Mouse (Mus musculus) brain, embryonic 18.5 days (tissue): Measurements from ENCODE around the gene Atxn1.
A peak's percentile ranks its signal among the peaks of the same experiment; 100 is the strongest.

Experiments
- DNase-seq: peaks from one replicate; pipeline ENCODE4 v3.0.0-alpha.2; 2012; ENCODE audit warnings: low read depth, low spot score

Gene Atxn1

GRCm38 (mm10) chr13:45964853-45965593 is at the start of gene Atxn1:
Gene Atxn1 (minus strand): TSS chr13:45965008.
- DNase-seq: peak; percentile 76

GRCm38 (mm10) chr13:46011232-46011631 is 46.4 kb upstream of the Atxn1 start:
- DNase-seq: no peak

GRCm38 (mm10) chr13:46010075-46010474 is 45.3 kb upstream of the Atxn1 start:
- no peak for DNase-seq

DNA sequence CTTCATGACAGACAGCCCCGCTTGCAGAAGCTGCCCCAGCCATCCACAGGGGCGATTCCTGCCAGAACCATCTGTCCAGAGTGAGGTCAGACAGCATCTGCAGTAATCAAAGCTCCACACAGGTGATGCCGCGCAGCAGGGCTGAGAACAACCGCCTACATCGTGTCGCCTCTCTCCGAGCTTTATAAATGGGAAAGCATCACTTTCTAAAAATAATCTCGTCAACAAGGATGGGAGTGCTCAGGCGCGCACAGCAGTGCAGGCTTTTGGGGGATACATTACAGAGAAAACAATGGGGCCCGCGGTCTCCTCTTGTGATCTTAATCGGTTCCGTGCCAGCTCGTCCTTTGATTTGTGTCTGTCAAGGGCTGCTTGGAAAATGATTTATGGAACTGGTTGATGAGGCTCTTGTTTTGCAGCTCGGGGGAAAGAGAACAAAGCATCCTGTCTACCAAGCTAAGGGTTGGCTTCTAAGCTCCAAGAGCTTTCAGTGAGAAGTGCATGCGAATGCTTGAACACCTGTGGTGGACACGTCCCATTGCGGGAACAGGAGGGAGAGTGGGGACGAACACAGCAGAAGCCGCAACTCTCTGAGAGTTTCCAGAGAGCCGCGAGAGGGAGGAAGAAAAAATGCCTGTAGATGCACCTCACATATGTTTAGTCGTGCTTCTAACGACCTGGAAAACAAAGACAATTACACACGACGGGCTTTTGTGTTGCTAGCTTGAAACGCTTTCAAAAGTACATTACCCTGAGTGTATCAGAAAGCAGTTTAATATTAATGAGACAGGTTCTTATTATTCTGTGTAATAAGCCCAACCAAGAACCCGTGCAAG is 44.2 kb upstream of the Atxn1 start:
- no peak for DNase-seq

DNA sequence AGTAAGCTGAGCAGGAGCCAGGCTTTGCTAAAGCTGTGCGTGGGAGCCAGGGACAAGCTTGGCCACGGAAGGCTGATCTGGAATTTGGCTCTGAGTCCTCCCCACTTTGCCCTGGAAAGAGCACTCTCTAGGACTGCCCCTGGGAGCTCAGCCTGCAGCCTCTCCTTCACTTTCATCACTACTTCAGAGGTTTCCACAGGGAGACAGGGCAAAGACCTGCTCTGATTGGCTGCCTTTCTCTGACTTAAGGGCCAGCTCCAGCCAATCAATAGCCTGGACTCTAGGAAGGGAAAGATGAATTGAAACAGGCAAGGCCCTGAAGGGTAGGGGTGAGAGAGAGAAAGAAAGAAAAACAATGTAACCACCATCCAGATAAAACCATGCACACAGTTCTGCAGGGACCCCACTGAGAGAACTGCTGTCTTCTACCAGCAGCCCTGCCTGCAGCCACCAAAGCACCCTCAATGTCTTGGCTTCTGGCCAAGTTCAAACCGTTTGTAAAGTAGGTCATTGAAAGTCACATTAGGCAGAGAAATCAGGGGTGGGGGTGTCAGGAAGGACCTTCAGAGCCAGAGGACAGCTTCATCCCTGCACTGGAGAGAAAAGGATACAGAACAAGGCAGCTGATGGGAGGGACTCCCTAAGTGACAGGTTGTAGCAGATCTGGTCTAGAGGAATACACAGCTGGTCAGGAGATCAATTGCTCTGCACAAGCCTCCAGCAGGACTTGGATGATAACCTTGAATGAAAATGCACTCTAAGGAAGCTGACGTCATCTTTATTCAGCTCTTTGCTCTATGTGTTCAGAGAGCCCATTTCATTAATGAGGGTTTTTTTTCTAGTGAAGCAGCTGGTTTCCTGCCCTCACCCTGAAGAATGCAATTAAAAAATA is 41.6 kb upstream of the Atxn1 start:
- no peak for DNase-seq

GRCm38 (mm10) chr13:46005656-46006055 is 40.8 kb upstream of the Atxn1 start:
- no peak for DNase-seq

DNA sequence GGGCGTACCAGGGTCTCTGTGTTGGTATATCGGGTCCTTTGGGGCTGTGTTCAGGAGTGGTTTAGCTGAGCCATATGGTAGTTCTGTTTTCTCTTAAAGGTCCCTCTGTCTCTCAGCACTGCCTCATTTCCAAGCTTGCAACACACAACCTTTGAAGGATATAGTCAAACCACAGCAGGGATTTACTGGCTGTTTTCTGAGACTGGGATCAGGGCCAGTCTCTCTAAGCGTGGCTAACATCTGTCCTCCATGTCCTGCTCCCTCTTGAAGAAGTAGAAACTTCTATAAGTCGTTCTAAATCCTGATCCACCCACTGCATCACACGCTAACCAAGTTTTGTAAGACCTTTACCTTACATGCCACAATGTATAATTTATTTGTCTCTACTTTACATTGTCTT is 36.5 kb upstream of the Atxn1 start:
- DNase-seq: no peak

DNA sequence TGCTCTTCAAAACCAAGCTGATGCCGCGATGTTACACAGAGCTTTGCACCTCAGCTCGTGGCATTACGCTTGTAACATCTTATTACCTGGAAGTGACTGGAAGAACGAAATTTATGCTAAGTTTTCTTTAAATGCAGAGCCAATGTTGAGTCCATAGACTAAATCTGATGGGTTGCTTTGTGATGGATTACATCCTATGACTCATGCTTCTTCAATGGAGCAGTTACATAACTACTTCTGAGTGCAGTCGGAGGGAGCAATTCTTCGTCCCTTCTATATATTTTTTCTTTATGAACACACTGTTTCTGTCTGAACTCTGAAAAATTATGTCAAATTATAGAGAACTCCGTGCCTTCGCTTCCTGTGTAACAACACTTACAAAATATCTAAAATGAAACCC is 28.1 kb upstream of the Atxn1 start:
- DNase-seq: no peak

DNA sequence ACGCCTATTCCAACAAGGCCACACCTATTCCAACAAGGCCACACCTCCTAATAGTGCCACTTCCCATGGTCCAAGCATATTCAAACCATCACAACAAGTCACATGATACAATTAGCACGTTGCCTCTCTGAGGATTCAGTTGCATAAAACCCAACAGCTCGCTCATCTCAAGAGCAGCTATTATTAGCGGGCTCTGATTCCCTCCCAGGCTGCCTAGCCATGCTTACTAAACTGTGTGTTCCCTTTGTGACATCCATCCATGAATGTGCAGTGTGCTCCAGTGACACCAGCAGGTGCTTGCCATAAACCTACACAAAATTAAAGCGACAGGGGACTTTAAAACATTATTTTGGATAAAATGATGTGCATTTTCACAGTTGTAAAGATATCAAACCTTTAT is 25.7 kb upstream of the Atxn1 start:
- DNase-seq: no peak

DNA sequence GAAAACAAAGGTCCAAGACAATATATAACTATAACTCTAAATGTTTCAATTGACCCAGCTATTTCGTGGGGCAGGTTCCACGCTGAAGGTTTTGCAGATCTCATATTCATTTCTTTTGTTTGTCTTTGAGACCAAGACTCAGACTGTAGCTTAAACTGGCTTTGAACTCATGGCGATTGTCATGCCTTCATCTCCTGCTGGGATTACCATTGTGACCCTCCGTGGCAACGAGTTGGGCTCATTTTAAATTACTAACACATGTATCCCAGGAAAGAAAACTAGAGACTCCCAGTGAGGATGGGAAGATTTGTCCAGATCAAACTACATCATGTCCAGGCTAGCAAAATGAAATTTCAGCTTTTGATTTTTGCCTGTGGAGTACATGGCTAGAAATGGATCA is 14.4 kb upstream of the Atxn1 start:
- no peak for DNase-seq

GRCm38 (mm10) chr13:45976894-45977293 is 12.1 kb upstream of the Atxn1 start:
- no peak for DNase-seq

DNA sequence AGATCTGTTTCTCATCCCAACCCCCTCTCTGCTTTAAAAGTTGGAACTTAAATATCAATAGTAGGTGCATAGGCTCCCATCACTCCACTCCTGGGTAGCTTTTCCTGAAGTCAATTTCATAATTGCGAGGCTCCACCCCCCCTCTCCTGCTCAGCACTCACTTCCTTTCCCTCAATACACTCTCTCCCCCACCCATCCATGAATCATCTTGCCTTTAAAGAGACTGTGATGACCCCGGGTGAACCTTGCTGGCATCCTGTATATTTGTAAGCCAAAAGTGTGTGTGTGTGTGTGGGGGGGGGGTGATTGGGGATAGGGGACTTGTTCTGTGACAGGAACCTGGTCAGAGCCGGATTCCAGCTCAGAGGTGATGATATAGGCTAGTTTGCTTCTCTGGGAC is 9.8 kb upstream of the Atxn1 start:
- DNase-seq: no peak

- no peak for DNase-seq
Observed at GRCm38 (mm10) chr13:45973972-45974490, 9.2 kb upstream of the Atxn1 start.

DNA sequence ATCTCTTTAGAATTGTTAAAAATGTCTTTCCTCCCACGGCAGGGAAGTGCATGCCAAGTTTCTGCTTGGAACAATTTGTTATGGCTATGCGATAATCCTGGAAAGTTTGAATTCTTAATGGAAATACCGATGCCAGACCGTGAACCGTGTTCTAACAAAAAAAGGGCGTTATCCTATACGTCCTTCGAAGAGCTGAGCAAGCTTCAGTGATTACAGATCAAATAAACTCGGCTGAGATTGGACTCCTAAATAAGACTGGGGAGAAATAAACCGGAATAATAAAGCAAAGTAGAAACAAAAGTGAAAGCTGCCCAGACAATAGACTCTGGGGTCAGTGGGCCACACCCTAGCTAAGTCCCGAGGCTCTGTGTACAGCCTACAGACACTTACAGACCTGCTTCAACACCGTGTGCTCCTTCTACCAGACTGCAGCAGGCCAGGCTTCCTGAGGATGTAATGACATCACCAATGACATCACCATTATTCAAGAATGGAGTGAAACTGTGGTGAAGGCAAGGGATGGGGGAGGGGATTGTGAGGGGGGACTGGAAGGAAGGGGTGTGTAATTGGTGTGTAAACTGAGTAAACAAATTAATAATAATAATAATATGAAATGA is 6.2 kb upstream of the Atxn1 start:
- DNase-seq: no peak

GRCm38 (mm10) chr13:45968206-45968605 is 3.4 kb upstream of the Atxn1 start:
- DNase-seq: no peak

GRCm38 (mm10) chr13:45967371-45967770 is 2.6 kb upstream of the Atxn1 start:
- no peak for DNase-seq

DNA sequence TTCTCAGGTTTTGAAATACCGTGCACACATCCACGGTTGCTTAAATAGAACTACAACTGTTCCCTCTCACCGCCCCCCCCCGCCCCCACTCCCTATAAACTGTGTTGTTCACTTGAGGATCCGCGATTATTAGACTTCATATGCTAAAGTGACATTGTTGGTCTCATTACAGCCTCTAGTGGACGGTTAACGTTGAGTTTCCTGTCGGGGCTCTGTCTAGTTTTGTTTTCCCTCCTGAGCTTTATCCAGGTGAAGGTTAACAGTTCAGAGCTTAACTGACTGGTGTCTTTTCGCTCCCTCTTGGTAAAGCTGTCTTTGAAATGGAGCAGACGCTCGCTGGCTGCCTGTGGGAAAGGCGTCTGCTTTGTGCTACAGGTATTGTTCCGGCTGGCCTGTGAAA is 1.8 kb upstream of the Atxn1 start:
- DNase-seq: no peak

DNA sequence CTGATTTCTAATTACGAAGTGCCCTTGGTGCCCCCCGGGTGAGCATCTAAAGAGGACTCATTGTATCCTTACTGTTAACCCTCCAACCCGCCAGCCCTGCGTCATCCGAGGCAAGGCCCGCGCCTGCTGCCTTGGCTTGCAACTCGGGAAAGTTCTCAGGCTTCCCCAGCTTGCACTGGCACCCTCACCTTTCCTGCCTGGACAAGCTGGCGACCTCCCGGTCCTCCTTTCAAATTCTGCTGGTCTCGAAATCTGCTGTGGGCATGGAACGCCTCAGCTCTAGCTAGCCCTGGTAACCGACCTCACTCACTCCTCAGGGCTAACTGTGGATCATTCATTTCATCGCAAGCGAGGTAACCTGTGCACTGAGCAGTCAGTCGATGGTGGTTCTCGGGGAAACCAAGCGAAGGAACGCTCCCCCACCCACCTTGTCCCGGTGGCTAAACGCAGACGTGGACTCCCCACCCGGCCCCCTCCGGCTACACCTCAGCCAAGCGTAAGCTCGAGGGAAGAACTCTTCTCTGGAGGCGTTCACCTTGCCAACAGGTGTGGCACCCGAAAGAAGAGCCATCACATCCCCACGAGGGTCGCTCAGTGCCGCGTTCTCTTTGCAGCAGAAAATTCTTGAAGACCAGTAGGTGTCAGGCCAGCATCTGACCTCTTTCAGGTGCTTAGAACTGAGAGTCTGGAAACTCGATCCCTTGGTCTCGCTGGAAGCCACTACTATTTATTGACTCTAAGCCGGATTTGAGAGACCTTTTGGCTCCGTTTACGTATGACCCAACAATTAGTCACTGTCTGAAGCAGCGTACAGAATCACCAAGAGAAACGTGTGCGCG is 1.0 kb upstream of the Atxn1 start:
- DNase-seq: no peak

DNA sequence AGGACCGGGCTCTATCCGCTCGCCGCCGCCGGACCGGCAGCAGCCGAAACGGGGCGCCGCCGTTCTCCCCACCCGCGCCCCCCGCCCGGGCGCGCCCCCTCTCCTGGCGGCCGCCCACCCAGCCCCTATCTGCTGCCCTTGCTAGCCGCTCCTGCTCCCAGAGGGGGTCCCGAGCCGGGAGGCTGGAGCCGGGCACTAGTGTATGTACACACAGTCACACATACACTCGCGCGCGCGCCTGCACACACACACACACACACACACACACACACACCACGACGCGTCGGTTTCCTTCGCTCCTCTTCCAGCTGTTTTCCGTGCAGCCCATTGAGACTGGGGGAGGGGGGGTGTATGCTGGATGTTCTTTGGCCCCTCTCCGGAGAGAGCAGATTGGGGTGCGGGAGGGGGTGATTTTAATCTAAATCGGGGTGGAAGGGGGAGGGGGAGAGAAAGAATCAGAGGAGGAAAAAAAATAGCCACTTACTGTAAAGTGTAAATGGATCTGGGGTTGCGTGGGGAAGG is 416 bp downstream of the Atxn1 start:
- DNase-seq: no peak
